Mouse (Mus musculus) limb, embryonic 14.5 days (tissue): ENCODE measurements around the gene Yars2. TPM values are rescaled to one million over a fixed set of nuclear protein-coding genes. Genes with fewer than 3 reads are reported as not detected.
"Not testable (repeated sequence)": the region's sequence is repeated elsewhere in the genome, so short reads cannot be mapped to it uniquely, and the experiment has no call there.

Experiments
- ATAC-seq: fragments of 200-750 bp; cut with Nextera tagmentation; 2 replicates; pipeline ENCODE4 v1.8.0; 2017; ENCODE audit warnings: low read depth, moderate number of reproducible peaks, moderate TSS enrichment; ENCODE audit not compliant: low FRiP score
- DNase-seq: peaks from one replicate; pipeline ENCODE4 v3.0.0-alpha.2; 2015; ENCODE audit warnings: low spot score
- H3K27ac ChIP-seq: fragments of 300-500 bp; sonication (generic); replicated peaks from 2 replicates; pipeline ENCODE4 v1.5.1; 2014; ENCODE audit warnings: low read depth, mild to moderate bottlenecking, low read length, moderate library complexity, mixed read lengths
- H3K27me3 ChIP-seq: fragments of 300-500 bp; sonication (generic); 2 replicates; pipeline ENCODE4 v1.6.1; 2014; ENCODE audit warnings: low read length, mixed read lengths; ENCODE audit not compliant: control insufficient read depth, insufficient read depth
- H3K36me3 ChIP-seq: fragments of 300-500 bp; sonication (generic); 2 replicates; pipeline ENCODE4 v1.6.1; 2014; ENCODE audit warnings: mild to moderate bottlenecking, low read length, moderate library complexity, mixed read lengths; ENCODE audit not compliant: control insufficient read depth, insufficient read depth
- H3K4me1 ChIP-seq: fragments of 300-500 bp; sonication (generic); 2 replicates; pipeline ENCODE4 v1.6.1; 2014; ENCODE audit warnings: antibody characterized with exemption, low read length, mixed read lengths; ENCODE audit not compliant: control insufficient read depth, insufficient read depth
- H3K4me2 ChIP-seq: fragments of 300-500 bp; sonication (generic); replicated peaks from 2 replicates; pipeline ENCODE4 v1.6.1; 2014; ENCODE audit warnings: low read depth, mild to moderate bottlenecking, low read length, moderate library complexity; ENCODE audit not compliant: severe bottlenecking
- H3K4me3 ChIP-seq: fragments of 300-500 bp; sonication (generic); replicated peaks from 2 replicates; pipeline ENCODE4 v1.5.1; 2014; ENCODE audit warnings: low read length
- H3K9ac ChIP-seq: fragments of 300-500 bp; sonication (generic); 2 replicates; pipeline ENCODE4 v1.6.1; 2014; ENCODE audit warnings: mild to moderate bottlenecking, low read depth, low read length, moderate library complexity; ENCODE audit not compliant: severe bottlenecking
- H3K9me3 ChIP-seq: fragments of 300-500 bp; sonication (generic); 2 replicates; pipeline ENCODE4 v1.6.1; 2016; ENCODE audit warnings: low read length; ENCODE audit not compliant: control insufficient read depth
- POLR2A ChIP-seq: fragments of 200-500 bp; IDR thresholded peaks from 2 replicates; pipeline ENCODE4 v1.8.0; 2012; ENCODE audit warnings: inconsistent platforms, mild to moderate bottlenecking, moderate library complexity, borderline replicate concordance; ENCODE audit not compliant: insufficient read depth, insufficient read length; ENCODE audit errors: extremely low read depth
- WGBS: fragments of 180-500 bp; shearing (Covaris S2); extraction: QIAGEN DNeasy Blood & Tissue Kit; methylation state at CpG from one replicate; pipeline ENCODE4 v1.1.7; 2014; 5-methylcytosine and 5-hydroxymethylcytosine counted together
- polyA plus RNA-seq, 2 experiments: library from polyadenylated mRNA; depleted of rRNA in 1 of 2; stranded (reverse) in 1 of 2; unstranded in 1 of 2; fragments of >200 nt; fragmentation: Nextera tagmentation in 1 of 2; extraction: Ambion mirVana in 1 of 2; gene quantifications; 2 replicates each; pipeline versions ENCODE4 v1.2.1 to v1.2.3; 2012 to 2014

The Yars2 gene
- polyA plus RNA-seq, 2 experiments: 31.4 to 37.2 TPM

GRCm38 (mm10) chr16:16357908-16358307, 55.1 kb downstream of the Yars2 start:
- H3K4me3 ChIP-seq: peak overlapping the region; percentile 70
- no peaks in the 10 kb centered on the region for H3K9me3 ChIP-seq
- DNase-seq (no peak), ATAC-seq (no peak)
- no peak for TF ChIP-seq POLR2A
- peak overlapping the region; percentile 81; the same call in 1 of the 2 replicates for H3K27ac ChIP-seq
- no peaks in the 10 kb centered on the region for H3K27me3 ChIP-seq
- H3K4me2 ChIP-seq: peak overlapping the region; percentile 64
- 13% methylated on average over 6 of the region's 6 CpGs for WGBS
- H3K4me1 ChIP-seq: 0 out of 2 replicates have a peak, but pooled peaks cover 5% of the 10 kb centered on the region
- peak overlapping the region; percentile 93 for H3K9ac ChIP-seq
- H3K36me3 ChIP-seq: 0 out of 2 replicates have a peak, but pooled peaks cover under 1% of the 10 kb centered on the region

DNA sequence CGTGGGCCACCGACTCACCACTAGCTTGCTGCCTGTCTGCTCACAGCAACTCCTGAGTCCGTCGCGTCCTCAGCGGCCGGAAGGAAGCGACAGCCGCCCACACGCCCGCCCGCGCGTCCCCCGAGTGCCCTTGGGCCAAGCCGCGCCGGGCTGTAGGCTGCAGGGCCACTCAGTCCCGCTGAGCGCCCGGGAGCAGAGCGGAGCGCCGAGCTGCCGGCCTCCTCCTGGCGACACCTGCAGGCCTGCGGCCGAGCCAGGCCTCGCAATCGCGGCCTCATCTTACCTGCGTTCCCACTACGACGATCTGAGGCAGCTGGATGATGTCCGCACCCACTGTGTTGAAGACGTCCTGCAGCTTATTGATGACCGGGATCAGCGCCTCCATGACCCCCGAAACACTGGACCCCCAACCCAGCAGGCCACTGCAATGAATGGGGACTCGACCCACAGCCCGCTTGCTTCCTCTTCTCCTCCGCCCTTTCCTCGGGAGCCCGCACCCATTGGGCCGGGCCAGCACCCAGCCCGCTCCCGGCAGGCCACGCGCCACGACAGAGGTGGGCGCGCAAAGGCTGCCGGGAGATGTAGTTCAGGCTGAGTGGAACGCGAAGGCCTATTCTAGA, 55.8 kb downstream of the Yars2 start, which contains the start of gene Dnm1l:
TSS of gene Dnm1l (minus strand) at position 479 of the 620 bp plus-strand sequence.
- DNase-seq: peak; percentile 92

DNA sequence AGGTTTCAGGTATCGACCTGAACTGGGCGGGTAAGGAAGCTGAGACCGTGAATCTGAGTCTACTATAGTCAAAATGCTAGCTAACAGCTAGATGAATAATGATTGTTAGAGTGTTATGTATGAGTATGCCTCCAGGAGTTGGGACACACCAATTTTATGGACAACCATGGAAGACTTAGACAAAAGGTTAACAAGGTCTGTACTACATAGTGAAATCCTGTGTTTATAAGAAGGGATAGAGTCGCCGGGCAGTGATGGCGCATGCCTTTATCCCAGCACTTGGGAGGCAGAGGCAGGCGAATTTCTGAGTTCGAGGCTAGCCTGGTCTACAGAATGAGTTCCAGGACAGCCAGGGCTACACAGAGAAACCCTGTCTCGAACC, 56.3 kb downstream of the Yars2 start:
- WGBS: 59% methylated on average over 9 of the region's 9 CpGs
- H3K4me2 ChIP-seq: peak overlapping the region; percentile 64; the same call in 1 of the 2 replicates
- H3K27me3 ChIP-seq, H3K9ac ChIP-seq, H3K27ac ChIP-seq, H3K9me3 ChIP-seq, H3K4me1 ChIP-seq, H3K36me3 ChIP-seq, DNase-seq: not testable (repeated sequence)
- ATAC-seq: peak; percentile 7; the same call in 1 of the 2 replicates
- H3K4me3 ChIP-seq: peak overlapping the region; percentile 70

More for the DNA sequence above, 55.8 kb downstream of the Yars2 start, which contains the start of gene Dnm1l:
- Histone ChIP-seq H3K4me2 (peak within 1 kb of the TSS; percentile 64), H3K27ac (peak within 1 kb of the TSS; percentile 81), H3K4me1 (0 out of 2 replicates have a peak, but pooled peaks cover 5% of the 10 kb centered on the region), H3K9ac (peak within 1 kb of the TSS; percentile 93), H3K4me3 (peak within 1 kb of the TSS; percentile 70), H3K9me3 (no peaks in the 10 kb centered on the region), H3K36me3 (no peaks in the 10 kb centered on the region), H3K27me3 (no peaks in the 10 kb centered on the region)
- under 1% methylated on average over 54 of the region's 55 CpGs for WGBS
- peak; percentile 99 for ATAC-seq
- peak; percentile 87; the same call in 1 of the 2 replicates for TF ChIP-seq POLR2A

Other genes with a start within 250 kb of the Yars2 start
- 1.2 and 1.4 TPM in 2 replicates for gene Pkp2, start 89.6 kb upstream of the Yars2 start, polyA plus RNA-seq (2012; rRNA removed)
- 1.9 and 2.9 TPM in 2 replicates for gene Pkp2, start 89.6 kb upstream of the Yars2 start, polyA plus RNA-seq (2014; fragmentation: Nextera tagmentation; extraction: Ambion mirVana)
- 41.7 and 51.3 TPM in 2 replicates for gene Dnm1l, start 56.0 kb downstream of the Yars2 start, polyA plus RNA-seq (2012; rRNA removed)
- 54.1 and 54.7 TPM in 2 replicates for gene Dnm1l, start 56.0 kb downstream of the Yars2 start, polyA plus RNA-seq (2014; fragmentation: Nextera tagmentation; extraction: Ambion mirVana)